Mouse (Mus musculus) frontal cortex, postnatal 36 days (tissue): ENCODE measurements around the gene Cd79a.

Experiments used
- DNase-seq, 2 experiments: peaks; one replicate each; pipeline ENCODE4 v3.0.0; 2022; ENCODE audit warnings: low spot score in 2 of 2

Gene Cd79a

DNA sequence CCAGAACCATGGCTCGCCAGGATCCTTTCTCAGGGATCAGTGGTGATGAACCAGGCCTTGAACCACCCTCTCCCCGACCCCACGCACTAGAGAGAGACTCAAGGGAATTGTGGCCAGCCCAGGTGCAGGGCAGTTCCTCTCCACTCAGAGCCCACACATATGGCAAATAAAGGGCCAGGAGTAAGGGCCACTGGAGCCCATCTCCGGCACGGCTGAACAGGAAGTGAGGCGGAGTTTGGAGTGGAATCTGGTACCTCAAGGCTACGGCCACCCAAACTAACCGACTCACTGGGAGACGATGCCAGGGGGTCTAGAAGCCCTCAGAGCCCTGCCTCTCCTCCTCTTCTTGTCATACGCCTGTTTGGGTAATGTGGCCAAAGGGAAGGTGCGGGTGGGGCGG is at the start of gene Cd79a:
TSS of gene Cd79a (plus strand) at position 158 of the 400 bp plus-strand sequence.
- DNase-seq = no peak

- DNase-seq = peak; percentile 61 to 79
Measured at GRCm38 (mm10) chr7:24850162-24850561, 47.0 kb upstream of the Cd79a start.

GRCm38 (mm10) chr7:24850899-24851303 is 46.3 kb upstream of the Cd79a start:
- peak; percentile 5 to 13 for DNase-seq

DNA sequence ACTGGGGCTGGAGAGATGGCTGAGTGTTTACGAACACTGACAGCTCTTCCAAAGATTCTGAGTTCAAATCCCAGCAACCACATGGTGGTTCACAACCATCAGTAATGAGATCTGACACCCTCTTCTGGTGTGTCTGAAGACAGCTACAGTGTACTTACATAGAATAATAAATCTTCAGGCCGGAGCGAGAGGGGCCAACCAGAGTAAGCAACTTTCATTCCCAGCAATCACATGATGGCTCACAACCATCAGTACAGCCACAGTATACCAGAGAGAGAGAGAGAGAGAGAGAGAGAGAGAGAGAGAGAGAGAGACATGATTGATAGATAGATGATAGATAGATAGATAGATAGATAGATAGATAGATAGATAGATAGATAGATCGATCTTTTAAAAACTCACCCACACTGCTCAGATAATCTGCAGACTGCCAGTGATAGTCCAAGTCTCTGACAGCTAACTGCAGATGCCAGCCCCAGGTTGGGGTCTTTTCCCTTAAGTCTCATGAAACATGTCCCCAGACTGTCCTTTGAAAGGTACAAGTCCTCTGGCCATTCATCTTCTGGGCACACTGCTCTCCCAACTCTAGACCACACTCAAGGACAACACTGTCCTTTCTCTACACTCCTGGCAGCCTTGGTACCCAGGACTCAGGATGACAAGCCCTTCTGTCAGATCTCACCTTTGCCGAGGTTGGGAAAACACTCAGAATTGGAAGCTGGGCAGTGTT is 45.4 kb upstream of the Cd79a start:
- no peak for DNase-seq

DNA sequence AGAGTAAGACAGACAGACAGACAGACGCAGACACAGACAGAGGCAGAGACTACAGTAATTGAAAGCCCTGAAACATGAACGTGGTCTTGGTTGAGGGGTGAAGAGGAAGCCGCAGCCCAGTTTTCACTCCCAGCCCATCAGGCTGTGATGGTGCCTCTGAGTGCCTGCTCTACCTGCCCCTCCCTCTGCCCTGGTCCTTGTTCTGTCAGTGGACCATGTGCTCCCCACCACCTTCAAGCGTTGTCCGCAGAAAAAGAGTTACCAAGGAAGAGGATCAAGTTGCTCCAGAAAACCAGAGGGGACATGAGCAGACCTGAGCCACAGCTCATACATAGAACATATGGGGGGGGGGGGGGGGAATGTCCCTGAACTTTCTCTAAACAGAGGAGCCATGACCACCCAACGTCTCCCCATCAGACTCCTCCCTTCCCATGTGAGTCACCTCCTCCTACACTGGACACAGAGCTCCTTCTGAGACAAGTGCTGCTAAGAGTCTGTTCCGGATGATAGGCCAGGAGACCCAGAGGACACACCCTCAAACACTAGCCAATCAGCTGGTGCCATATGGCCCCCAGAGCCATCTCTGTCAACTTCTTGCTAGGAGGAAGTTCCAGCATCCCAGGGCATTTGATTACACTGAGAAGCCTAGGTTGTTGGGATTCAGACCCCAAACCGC is 44.5 kb upstream of the Cd79a start:
- DNase-seq = no peak

DNA sequence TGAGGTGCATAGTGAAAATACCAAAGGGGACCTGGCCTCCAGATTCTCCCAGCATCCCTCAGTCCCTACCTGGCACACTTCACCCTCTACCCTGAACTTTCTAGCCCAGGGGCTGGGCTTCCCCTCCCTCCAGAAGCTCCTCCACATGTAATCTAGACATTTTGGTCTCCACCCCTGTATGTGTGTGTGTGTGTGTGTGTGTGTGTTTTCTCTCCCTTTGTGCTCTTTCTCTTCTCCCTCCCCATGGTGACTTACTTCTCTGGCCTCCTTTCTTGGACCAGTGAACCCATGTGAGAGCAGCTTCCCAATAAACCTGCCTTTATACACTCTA is 44.0 kb upstream of the Cd79a start:
- DNase-seq = no peak

- no peak for DNase-seq
Measured at GRCm38 (mm10) chr7:24853695-24854094, 43.5 kb upstream of the Cd79a start.

- DNase-seq = no peak
Measured at GRCm38 (mm10) chr7:24856460-24857120, 40.6 kb upstream of the Cd79a start.

DNA sequence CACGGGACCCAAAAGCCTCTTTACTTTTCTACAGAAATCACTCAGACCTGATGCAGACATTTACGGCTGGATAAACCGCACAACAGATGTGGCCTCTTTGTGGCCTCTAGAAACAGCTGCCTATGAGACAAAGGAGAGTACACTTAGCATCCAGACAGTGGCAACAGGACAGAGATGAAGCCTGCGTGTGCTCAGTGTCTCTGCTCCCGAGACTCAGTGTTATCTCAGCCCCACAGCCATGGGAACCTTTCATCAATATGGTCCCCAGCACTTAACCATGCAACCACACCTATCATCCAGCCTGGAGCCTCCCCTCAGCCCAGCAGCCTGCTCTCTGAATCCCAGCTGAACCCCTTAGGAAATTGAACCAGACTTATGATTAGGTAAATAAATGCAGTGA is 37.9 kb upstream of the Cd79a start:
- no peak for DNase-seq

- no peak for DNase-seq
Measured at GRCm38 (mm10) chr7:24861913-24862312, 35.3 kb upstream of the Cd79a start, which contains the start of gene Gm9844. Gene Gm9844 (plus strand): TSS chr7:24862213.

- DNase-seq = no peak
Measured at GRCm38 (mm10) chr7:24862853-24863252, 34.3 kb upstream of the Cd79a start.

DNA sequence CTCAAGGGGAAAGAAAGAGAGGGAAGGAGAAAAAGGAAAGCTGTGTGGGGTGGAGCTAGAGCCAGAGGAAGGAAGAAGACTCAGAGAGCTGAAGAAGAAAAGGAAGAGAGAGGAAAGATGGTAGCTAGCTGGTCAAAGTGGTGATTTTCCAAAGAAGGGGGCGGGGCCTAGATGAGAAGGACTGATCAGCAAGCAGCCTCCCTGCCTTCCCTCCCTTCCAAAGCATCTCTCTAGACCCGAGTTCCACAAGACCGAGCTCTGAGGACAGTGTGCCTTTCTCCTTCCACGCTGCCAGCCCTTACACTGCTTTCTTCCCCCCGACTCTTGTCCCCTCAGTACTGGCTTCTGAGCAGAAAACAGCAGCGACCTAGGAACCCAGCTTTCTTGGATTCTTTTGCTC is 33.0 kb upstream of the Cd79a start:
- no peak for DNase-seq

DNA sequence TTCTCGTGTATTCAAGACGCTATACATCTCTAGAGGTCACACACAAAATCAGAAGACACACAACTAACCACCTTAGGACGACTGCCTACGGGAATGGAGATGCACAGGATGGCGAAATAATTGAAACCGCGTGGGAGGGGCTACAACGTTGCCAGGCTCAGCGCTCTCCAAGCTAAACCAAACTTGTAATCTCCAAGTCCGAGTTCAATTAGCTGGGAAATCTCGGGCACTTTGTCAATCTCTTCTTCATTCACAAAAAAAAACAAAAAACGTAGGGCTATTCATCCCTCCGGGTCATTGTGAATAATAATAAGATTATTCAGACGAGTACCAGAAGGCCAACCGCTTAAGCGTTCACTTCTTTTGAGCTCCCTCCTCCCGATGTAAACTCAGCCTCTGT is 28.1 kb upstream of the Cd79a start:
- no peak for DNase-seq

GRCm38 (mm10) chr7:24869532-24870165 is 27.5 kb upstream of the Cd79a start, which contains the start of the genes Lypd4 and Dmrtc2:
Gene Lypd4 (minus strand): TSS chr7:24869941.
Gene Dmrtc2 (plus strand): TSS chr7:24870057.
- no peak for DNase-seq

GRCm38 (mm10) chr7:24877588-24877987 is 19.6 kb upstream of the Cd79a start:
- DNase-seq = no peak

DNA sequence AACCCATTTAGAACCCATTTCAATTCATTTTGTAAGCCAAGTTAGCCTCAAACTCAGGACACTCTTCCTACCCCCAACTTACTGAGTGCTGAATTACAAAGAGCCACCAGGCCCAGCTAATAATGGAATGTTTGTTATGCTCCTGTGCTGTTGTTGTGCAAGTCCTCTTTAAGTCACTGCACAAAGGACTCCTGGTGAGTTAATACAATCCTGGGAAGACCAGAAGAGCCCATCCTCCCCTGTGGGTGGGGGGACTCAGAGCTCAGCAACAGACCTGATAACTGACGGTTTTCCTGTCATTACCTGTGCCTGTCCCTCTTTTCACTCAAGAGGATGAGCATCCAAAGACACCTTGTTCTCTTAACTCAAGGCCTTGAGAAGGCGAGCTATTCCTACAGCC is 17.6 kb upstream of the Cd79a start:
- DNase-seq = no peak

DNA sequence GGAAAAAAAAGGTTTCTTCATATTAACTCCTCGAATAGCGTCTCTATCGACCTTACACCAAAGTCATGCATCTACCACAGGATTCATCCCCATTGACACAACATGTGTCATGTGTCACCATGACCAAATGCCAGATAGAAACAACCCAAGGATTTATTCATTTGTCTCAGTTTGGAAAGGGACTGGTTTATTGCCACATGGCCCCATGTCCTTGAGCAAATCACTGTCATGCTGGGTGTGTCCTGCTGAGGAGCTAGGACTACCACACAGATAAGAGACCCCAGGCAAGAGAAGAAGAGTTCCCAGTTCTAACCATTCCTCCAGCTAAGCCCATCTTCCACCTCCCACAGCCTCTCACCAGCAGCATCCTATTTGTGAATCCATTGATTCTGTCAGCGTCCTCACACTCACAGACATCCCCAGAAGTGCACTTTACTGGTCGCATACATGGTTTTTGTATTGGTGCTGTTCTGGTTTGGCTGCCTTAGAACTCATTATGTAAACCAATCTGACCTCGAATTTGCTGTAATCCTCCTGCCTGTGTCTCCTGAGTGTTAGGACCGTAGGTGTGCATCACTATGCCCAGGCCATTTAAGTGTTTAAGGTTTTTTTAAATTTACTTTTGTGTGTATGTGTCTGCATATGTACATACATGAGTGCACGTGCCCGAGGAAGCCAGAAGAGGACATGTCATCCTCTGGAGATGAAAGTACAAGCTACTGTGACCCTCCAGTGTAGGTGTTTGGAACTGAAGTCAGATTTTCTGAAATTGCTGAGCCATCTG is 14.6 kb upstream of the Cd79a start:
- no peak for DNase-seq

- peak; percentile 97 for DNase-seq
Measured at GRCm38 (mm10) chr7:24883896-24884692, 13.1 kb upstream of the Cd79a start, which contains the start of gene Rps19. Gene Rps19 (plus strand): TSS chr7:24884371.

- DNase-seq = no peak
Measured at GRCm38 (mm10) chr7:24884693-24885291, 12.4 kb upstream of the Cd79a start.
